In the genomic region with DNA sequence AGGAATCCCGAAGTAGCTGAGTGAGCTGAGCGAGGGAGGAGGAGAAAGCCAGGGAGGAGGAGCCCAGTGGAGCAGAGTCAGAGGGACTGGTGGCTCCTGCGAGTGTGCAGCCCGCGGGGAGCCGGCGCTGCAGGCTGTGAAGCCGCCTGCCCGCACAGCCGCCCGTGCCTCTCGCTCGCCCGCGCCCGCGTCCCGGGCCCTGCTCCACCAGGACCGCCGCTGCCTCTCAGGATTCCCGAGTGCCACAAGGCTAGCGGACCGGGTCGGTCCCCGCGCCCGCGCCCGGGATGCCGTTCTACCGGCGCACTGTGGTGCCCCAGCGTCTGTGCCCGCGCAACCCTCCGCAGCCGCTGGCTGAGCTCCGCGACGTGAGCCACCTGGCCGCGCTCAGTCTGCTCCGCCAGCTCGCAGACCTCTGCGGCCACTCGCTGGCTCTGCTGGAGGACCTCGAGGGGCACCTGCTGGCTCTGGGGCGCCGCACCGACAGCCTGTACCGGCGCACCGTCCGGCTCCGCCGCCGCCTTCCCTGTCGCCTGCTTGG, we compare ENCODE assay signal across 8 mouse cellular contexts. TPM values are rescaled to one million over a fixed set of nuclear protein-coding genes. Genes with fewer than 3 reads are reported as not detected.
DNase-seq lines count a peak whose midpoint lies in the region; ATAC-seq lines count a peak whose summit lies in the region.

A gene (plus strand): TSS at position 105 of the 541 bp plus-strand sequence.

- H3K4me3 ChIP-seq in embryonic facial prominence, embryonic 13.5 days, result peak within 1 kb of the TSS; percentile 52
- peak within 1 kb of the TSS; percentile 72 for H3K4me3 ChIP-seq in heart, embryonic 13.5 days
- H3K4me3 ChIP-seq in kidney, embryonic 16.5 days (ENCODE audit: low read length), result peak within 1 kb of the TSS; percentile 58
- H3K4me3 ChIP-seq in liver, embryonic 12.5 days, result peak within 1 kb of the TSS; percentile 47

- peak within 1 kb of the TSS; percentile 74 for H3K4me2 ChIP-seq in embryonic facial prominence, embryonic 13.5 days
- peak within 1 kb of the TSS; percentile 71 for H3K4me2 ChIP-seq in heart, embryonic 13.5 days
- H3K4me2 ChIP-seq in kidney, embryonic 16.5 days (replicated peaks; ENCODE audit: low read depth, low read length), result peak within 1 kb of the TSS; percentile 69
- peak within 1 kb of the TSS; percentile 63 for H3K4me2 ChIP-seq in liver, embryonic 12.5 days

- peaks cover 84% of the 10 kb centered on the region for H3K27me3 ChIP-seq in embryonic facial prominence, embryonic 13.5 days
- peaks cover 75% of the 10 kb centered on the region for H3K27me3 ChIP-seq in heart, embryonic 13.5 days (replicated peaks)
- H3K27me3 ChIP-seq in kidney, embryonic 16.5 days (ENCODE audit: insufficient read depth, low read length), result peaks cover 57% of the 10 kb centered on the region; the same call in 1 of the 2 replicates
- H3K27me3 ChIP-seq in liver, embryonic 12.5 days (replicated peaks), result peaks cover 92% of the 10 kb centered on the region

- H3K4me1 ChIP-seq in embryonic facial prominence, embryonic 13.5 days, result 0 out of 2 replicates have a peak, but pooled peaks cover 5% of the 10 kb centered on the region
- peaks cover 38% of the 10 kb centered on the region for H3K4me1 ChIP-seq in heart, embryonic 13.5 days
- H3K4me1 ChIP-seq in kidney, embryonic 16.5 days (ENCODE audit: insufficient read depth, low read length), result no peaks in the 10 kb centered on the region
- H3K4me1 ChIP-seq in liver, embryonic 12.5 days, result no peaks in the 10 kb centered on the region

- peak; percentile 78 for ATAC-seq in embryonic facial prominence, embryonic 13.5 days (ENCODE audit: insufficient number of reproducible peaks, insufficient read depth, low FRiP score, low TSS enrichment, low read depth)
- ATAC-seq in heart, embryonic 13.5 days (ENCODE audit: extremely low read depth, insufficient number of reproducible peaks, low FRiP score, low TSS enrichment), result 0 out of 2 replicates have a peak, but pooled peaks have one; percentile 34
- peak; percentile 92 for ATAC-seq in kidney, embryonic 16.5 days (ENCODE audit: low FRiP score, low TSS enrichment)
- no peak for ATAC-seq in liver, embryonic 12.5 days

- 29% methylated on average over 42 of the region's 58 CpGs for WGBS in embryonic facial prominence, embryonic 13.5 days
- WGBS in heart, embryonic 13.5 days, result 10% methylated on average over 52 of the region's 58 CpGs
- 29% methylated on average over 40 of the region's 58 CpGs for WGBS in kidney, embryonic 16.5 days
- 9% methylated on average over 38 of the region's 58 CpGs for WGBS in liver, embryonic 12.5 days (ENCODE audit: insufficient replicate concordance)

- peak within 1 kb of the TSS; percentile 69 for H3K9ac ChIP-seq in embryonic facial prominence, embryonic 13.5 days
- peak within 1 kb of the TSS; percentile 84 for H3K9ac ChIP-seq in heart, embryonic 13.5 days
- H3K9ac ChIP-seq in kidney, embryonic 16.5 days (replicated peaks; ENCODE audit: low read length), result peak within 1 kb of the TSS; percentile 68
- peak within 1 kb of the TSS; percentile 29; the same call in 1 of the 2 replicates for H3K9ac ChIP-seq in liver, embryonic 12.5 days

- no peaks in the 10 kb centered on the region for H3K36me3 ChIP-seq in embryonic facial prominence, embryonic 13.5 days
- H3K36me3 ChIP-seq in heart, embryonic 13.5 days, result no peaks in the 10 kb centered on the region
- no peaks in the 10 kb centered on the region for H3K36me3 ChIP-seq in kidney, embryonic 16.5 days (ENCODE audit: insufficient read depth, low read length)
- no peaks in the 10 kb centered on the region for H3K36me3 ChIP-seq in liver, embryonic 12.5 days

- H3K9me3 ChIP-seq in embryonic facial prominence, embryonic 13.5 days, result no peaks in the 10 kb centered on the region
- no peaks in the 10 kb centered on the region for H3K9me3 ChIP-seq in heart, embryonic 13.5 days
- H3K9me3 ChIP-seq in kidney, embryonic 16.5 days (ENCODE audit: low read length), result no peaks in the 10 kb centered on the region
- H3K9me3 ChIP-seq in liver, embryonic 12.5 days (replicated peaks), result no peaks in the 10 kb centered on the region

- H3K27ac ChIP-seq in embryonic facial prominence, embryonic 13.5 days, result no peak within 1 kb of the TSS
- H3K27ac ChIP-seq in heart, embryonic 13.5 days (replicated peaks), result peak within 1 kb of the TSS; percentile 72
- H3K27ac ChIP-seq in kidney, embryonic 16.5 days (ENCODE audit: low read length), result no peak within 1 kb of the TSS
- no peak within 1 kb of the TSS for H3K27ac ChIP-seq in liver, embryonic 12.5 days

- peak in 1 of 2 experiments; percentile 17 for DNase-seq in layer of hippocampus, adult 18-20 months (ENCODE audit: low spot score in 2 of 2)
- no peak for DNase-seq in layer of hippocampus, adult 9-10 months (ENCODE audit: low spot score)
- peak; percentile 0 for DNase-seq in naive thymus-derived CD4-positive, alpha-beta T cell, adult 2 months (ENCODE audit: low read depth)
- DNase-seq in testis, postnatal 14 days (ENCODE audit: low spot score), result peak; percentile 58

RNA-seq across cellular contexts. Expression of the gene that starts here (rescaled TPM):
- 10 to 100 TPM; 55.1 to 55.3 TPM for total RNA-seq in layer of hippocampus, adult 18-20 months (2021)
- 11.1 and 13.0 TPM in 2 replicates for polyA plus RNA-seq in embryonic facial prominence, embryonic 13.5 days (2015; fragmentation: Nextera tagmentation; extraction: Ambion mirVana)
- polyA plus RNA-seq in heart, embryonic 13.5 days (2015; fragmentation: Nextera tagmentation; extraction: Ambion mirVana), result 11.1 and 11.8 TPM in 2 replicates
- 12.0 and 12.1 TPM in 2 replicates for polyA plus RNA-seq in kidney, embryonic 16.5 days (2015; fragmentation: Nextera tagmentation; extraction: Ambion mirVana)
- polyA plus RNA-seq in liver, embryonic 12.5 days (2016; fragmentation: Nextera tagmentation; extraction: Ambion mirVana), result 2.4 and 4.4 TPM in 2 replicates

Comparison
In these comparisons a context has a peak if more than half of its experiments do, and no peak if none do; other contexts are left out.
1. H3K9ac ChIP-seq: peak in every context shown above with its lines; median percentile 84 in heart, embryonic 13.5 days; 69 in embryonic facial prominence, embryonic 13.5 days; 68 in kidney, embryonic 16.5 days; 29 in liver, embryonic 12.5 days.